Mouse (Mus musculus) ES-Bruce4 (cell line): Measurements from ENCODE around the gene Rel.

Source experiments
- CTCF ChIP-seq: IDR thresholded peaks from one replicate; pipeline ENCODE4 v1.8.1; 2011; ENCODE audit warnings: low read depth, low read length
- POLR2A ChIP-seq: IDR thresholded peaks from one replicate; pipeline ENCODE4 v1.8.1; 2011; ENCODE audit warnings: low read length; ENCODE audit not compliant: insufficient read depth

- TF ChIP-seq POLR2A: no peak
- no peak for TF ChIP-seq CTCF
These were observed 77.5 kb downstream of the Rel start for GRCm38 (mm10) chr11:23693286-23693685.
